Mouse (Mus musculus) gastrocnemius, postnatal 14 days (tissue): ENCODE measurements at regions not wholly inside any gene's neighbourhood (a gene's known extent, or its start where the extent isn't known, plus 50 kb on each side); places are given as distances from the start of the nearest gene placed in this dataset.
A peak's percentile ranks its signal among the peaks of the same experiment; 100 is the strongest.

Experiments used
- DNase-seq: peaks from one replicate; pipeline ENCODE4 v3.0.0; 2021; ENCODE audit warnings: mixed read lengths
- intact Hi-C: fragments of 180-260 bp; cut with DNase I; formaldehyde crosslinking; loops from one replicate; pipeline ENCODE4 v1.15.1; 2025; ENCODE audit warnings: low total_unique reads

GRCm38 (mm10) chr8:89788296-89788695 is 559.8 kb downstream of the Tox3 start:
- DNase-seq: no peak
- intact Hi-C loops: no loop called here

GRCm38 (mm10) chr8:89787050-89787905 is 560.9 kb downstream of the Tox3 start:
- intact Hi-C loops: no loop called here
- DNase-seq: no peak

- intact Hi-C loops: no loop called here
- DNase-seq: peak; percentile 25
Measured at GRCm38 (mm10) chr8:89785011-89785410, 563.1 kb downstream of the Tox3 start.

GRCm38 (mm10) chr8:89783311-89783710 is 564.8 kb downstream of the Tox3 start:
- intact Hi-C loops: no loop called here

GRCm38 (mm10) chr8:89766387-89766786 is 581.8 kb downstream of the Tox3 start:
- DNase-seq: no peak
- intact Hi-C loops: no loop called here

More at GRCm38 (mm10) chr8:89783311-89783710, 564.8 kb downstream of the Tox3 start:
- DNase-seq: no peak

GRCm38 (mm10) chr8:89759531-89759930 is 588.6 kb downstream of the Tox3 start:
- DNase-seq: no peak
- intact Hi-C loops: no loop called here

GRCm38 (mm10) chr8:89758695-89759094 is 589.4 kb downstream of the Tox3 start:
- no peak for DNase-seq
- intact Hi-C loops: no loop called here

- DNase-seq: no peak
- intact Hi-C loops: no loop called here
Measured at GRCm38 (mm10) chr8:89755951-89756350, 592.2 kb downstream of the Tox3 start.

GRCm38 (mm10) chr8:89751201-89751600 is 596.9 kb downstream of the Tox3 start:
- intact Hi-C loops: no loop called here
- DNase-seq: no peak

- intact Hi-C loops: no loop called here
Measured at GRCm38 (mm10) chr8:89747726-89748125, 600.4 kb downstream of the Tox3 start.

GRCm38 (mm10) chr8:89744267-89745028 is 603.7 kb downstream of the Tox3 start:
- intact Hi-C loops: no loop called here
- DNase-seq: no peak

More at GRCm38 (mm10) chr8:89747726-89748125, 600.4 kb downstream of the Tox3 start:
- no peak for DNase-seq

GRCm38 (mm10) chr8:89738657-89739056 is 609.5 kb downstream of the Tox3 start:
- intact Hi-C loops: no loop called here

GRCm38 (mm10) chr8:89737636-89738035 is 610.5 kb downstream of the Tox3 start:
- no peak for DNase-seq
- intact Hi-C loops: no loop called here

More at GRCm38 (mm10) chr8:89738657-89739056, 609.5 kb downstream of the Tox3 start:
- DNase-seq: no peak

GRCm38 (mm10) chr8:89727252-89727651 is 620.9 kb downstream of the Tox3 start:
- DNase-seq: no peak
- intact Hi-C loops: no loop called here

GRCm38 (mm10) chr8:89721684-89722305 is 626.3 kb downstream of the Tox3 start:
- intact Hi-C loops: no loop called here
- no peak for DNase-seq

- intact Hi-C loops: no loop called here
- DNase-seq: no peak
Measured at GRCm38 (mm10) chr8:89713880-89714279, 634.3 kb downstream of the Tox3 start.

- intact Hi-C loops: no loop called here
- DNase-seq: no peak
Measured at GRCm38 (mm10) chr8:89707341-89707928, 640.7 kb downstream of the Tox3 start.

- DNase-seq: no peak
- intact Hi-C loops: no loop called here
Measured at GRCm38 (mm10) chr8:89685696-89686095, 641.7 kb upstream of the Sall1 start.

- intact Hi-C loops: no loop called here
Measured at GRCm38 (mm10) chr8:89680937-89681336, 637.0 kb upstream of the Sall1 start.

GRCm38 (mm10) chr8:89680341-89680740 is 636.4 kb upstream of the Sall1 start:
- DNase-seq: no peak
- intact Hi-C loops: no loop called here

More at GRCm38 (mm10) chr8:89680937-89681336, 637.0 kb upstream of the Sall1 start:
- DNase-seq: no peak
